Mouse (Mus musculus) brain, adult 2 months (tissue): ENCODE measurements at regions not wholly inside any gene's neighbourhood (a gene's known extent, or its start where the extent isn't known, plus 50 kb on each side); places are given as distances from the start of the nearest gene placed in this dataset.
"Not testable (repeated sequence)": the region's sequence is repeated elsewhere in the genome, so short reads cannot be mapped to it uniquely, and the experiment has no call there.

Experiments
- DNase-seq: peaks from one replicate; pipeline ENCODE4 v3.0.0; 2011; ENCODE audit warnings: low read depth, low spot score

DNA sequence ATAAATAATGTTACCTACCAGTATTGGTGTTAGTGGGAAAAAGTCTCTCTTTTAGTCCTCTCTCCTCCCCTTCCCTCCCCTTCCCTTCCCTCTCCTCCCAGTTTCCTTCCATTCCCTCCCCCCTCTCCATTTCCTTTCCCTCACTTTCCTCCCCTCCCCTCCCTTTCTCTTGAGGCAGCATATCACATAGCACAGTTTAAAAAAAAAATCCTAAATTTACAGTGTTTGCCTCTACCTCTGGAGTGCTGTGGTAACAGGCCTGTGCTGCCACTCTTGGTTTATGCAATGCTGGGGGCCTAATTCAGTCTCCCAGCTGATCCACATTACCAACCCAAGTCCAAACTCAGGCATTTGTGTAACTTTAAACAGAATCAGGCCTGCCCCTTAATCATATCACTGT is 52.1 kb upstream of the Slc44a3 start:
- no peak for DNase-seq

DNA sequence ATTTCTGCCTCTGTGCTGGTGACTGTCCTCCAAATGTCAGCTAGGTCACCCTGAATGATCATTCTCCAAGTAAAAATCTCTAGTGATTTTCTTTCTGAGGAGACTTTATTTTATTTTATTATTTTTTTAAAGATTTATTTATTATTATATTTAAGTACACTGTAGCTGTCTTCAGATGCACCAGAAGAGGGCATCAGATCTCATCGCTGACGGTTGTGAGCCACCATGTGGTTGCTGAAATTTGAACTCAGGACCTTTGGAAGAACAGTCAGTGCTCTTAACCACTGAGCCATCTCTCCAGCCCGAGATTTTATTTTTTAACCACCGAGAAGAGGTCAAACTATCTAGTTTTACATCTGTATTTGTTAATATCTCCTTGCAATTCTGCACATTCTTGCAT is 50.5 kb upstream of the Slc44a3 start:
- not testable (repeated sequence) for DNase-seq
